Mouse (Mus musculus): ENCODE measurements at regions not wholly inside any gene's neighbourhood (a gene's known extent, or its start where the extent isn't known, plus 50 kb on each side); places are given as distances from the start of the nearest gene placed in this dataset.

DNA sequence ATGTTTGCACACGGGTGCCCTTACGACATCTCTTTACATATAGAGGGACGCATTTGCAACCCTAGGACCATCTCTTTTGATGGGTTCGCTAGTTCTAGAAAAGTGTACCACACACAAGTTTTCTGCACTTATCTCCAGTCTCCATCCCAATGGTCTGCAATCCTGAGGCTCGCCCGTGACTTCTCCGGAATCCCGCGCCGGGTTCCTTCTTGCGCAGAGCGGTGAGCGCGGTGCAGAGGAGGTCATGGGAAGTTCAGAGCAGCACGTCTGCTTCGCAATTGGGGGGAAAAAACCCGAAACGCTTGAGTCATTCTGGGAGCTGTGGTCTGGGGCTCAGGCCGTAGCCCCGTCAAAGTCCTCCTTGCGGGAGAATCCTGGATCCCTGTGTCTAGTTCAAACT lies 82.0 kb downstream of the Kcnrg start:
- peak overlapping the region; percentile 30 for H3K4me3 ChIP-seq (replicated peaks; ENCODE audit: low read length)
- TF ChIP-seq POLR2A (IDR thresholded peaks at IDR 0.05; ENCODE audit: borderline replicate concordance, extremely low read depth, insufficient read depth, insufficient read length) = no peak
- no peak for ATAC-seq (ENCODE audit: low FRiP score, low read depth)
- 2% methylated on average over 21 of the region's 21 CpGs for WGBS
- peak overlapping the region; percentile 44 for H3K4me2 ChIP-seq (replicated peaks; ENCODE audit: low read depth, low read length, severe bottlenecking)
- H3K36me3 ChIP-seq (ENCODE audit: control insufficient read depth, insufficient read depth, low read length) = no peaks in the 10 kb centered on the region
- no peak overlapping the region for H3K27ac ChIP-seq (replicated peaks; ENCODE audit: low read depth, low read length)
- H3K4me1 ChIP-seq (ENCODE audit: control insufficient read depth, insufficient read depth, low read length) = peaks cover 20% of the 10 kb centered on the region
- H3K9ac ChIP-seq (ENCODE audit: low read depth, low read length, severe bottlenecking) = peak overlapping the region; percentile 1; the same call in 1 of the 2 replicates
- peaks cover 32% of the 10 kb centered on the region for H3K27me3 ChIP-seq (ENCODE audit: control insufficient read depth, insufficient read depth, low read length)
- no peak for DNase-seq (ENCODE audit: low spot score)
- H3K9me3 ChIP-seq (ENCODE audit: control insufficient read depth, low read length) = no peaks in the 10 kb centered on the region

DNA sequence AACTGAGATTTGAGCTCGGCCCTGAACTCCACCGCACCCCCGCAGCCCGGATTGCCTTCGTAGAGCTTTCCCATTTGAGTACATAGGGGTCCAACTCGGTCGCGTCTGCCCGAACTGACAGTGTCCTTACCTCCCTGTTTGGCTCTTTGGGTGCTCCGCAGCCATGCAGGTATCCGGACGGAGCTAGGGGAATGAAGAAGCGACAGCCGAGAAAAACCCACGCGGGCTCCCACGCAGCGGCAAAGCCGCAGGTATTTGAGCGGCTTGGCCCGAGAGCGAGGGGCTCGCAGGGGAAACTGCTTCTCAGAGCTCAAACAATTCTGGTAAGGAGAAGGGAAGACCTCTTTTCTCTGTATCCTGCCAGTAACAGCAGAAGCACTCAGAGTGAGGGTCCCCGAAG lies 82.5 kb downstream of the Kcnrg start:
- Histone ChIP-seq H3K27ac (replicated peaks; ENCODE audit: low read depth, low read length) (no peak overlapping the region), H3K27me3 (ENCODE audit: control insufficient read depth, insufficient read depth, low read length) (peaks cover 28% of the 10 kb centered on the region), H3K4me3 (replicated peaks; ENCODE audit: low read length) (peak overlapping the region; percentile 30), H3K36me3 (ENCODE audit: control insufficient read depth, insufficient read depth, low read length) (no peaks in the 10 kb centered on the region), H3K9ac (ENCODE audit: low read depth, low read length, severe bottlenecking) (peak overlapping the region; percentile 1; the same call in 1 of the 2 replicates), H3K9me3 (ENCODE audit: control insufficient read depth, low read length) (no peaks in the 10 kb centered on the region), H3K4me1 (ENCODE audit: control insufficient read depth, insufficient read depth, low read length) (peaks cover 19% of the 10 kb centered on the region), H3K4me2 (replicated peaks; ENCODE audit: low read depth, low read length, severe bottlenecking) (peak overlapping the region; percentile 44)
- ATAC-seq (ENCODE audit: low FRiP score, low read depth) (no peak), DNase-seq (ENCODE audit: low spot score) (no peak)
- 20% methylated on average over 24 of the region's 24 CpGs for WGBS
- no peak for TF ChIP-seq POLR2A (IDR thresholded peaks at IDR 0.05; ENCODE audit: borderline replicate concordance, extremely low read depth, insufficient read depth, insufficient read length)

- no peak overlapping the region for H3K4me2 ChIP-seq (replicated peaks; ENCODE audit: low read depth, low read length, severe bottlenecking)
- WGBS = 90% methylated on average over 6 of the region's 6 CpGs
- H3K36me3 ChIP-seq (ENCODE audit: control insufficient read depth, insufficient read depth, low read length) = no peaks in the 10 kb centered on the region
- TF ChIP-seq POLR2A (IDR thresholded peaks at IDR 0.05; ENCODE audit: borderline replicate concordance, extremely low read depth, insufficient read depth, insufficient read length) = no peak
- DNase-seq (ENCODE audit: low spot score) = no peak
- peaks cover 26% of the 10 kb centered on the region for H3K27me3 ChIP-seq (ENCODE audit: control insufficient read depth, insufficient read depth, low read length)
- no peaks in the 10 kb centered on the region for H3K9me3 ChIP-seq (ENCODE audit: control insufficient read depth, low read length)
- ATAC-seq (ENCODE audit: low FRiP score, low read depth) = no peak
- no peak overlapping the region for H3K9ac ChIP-seq (ENCODE audit: low read depth, low read length, severe bottlenecking)
- H3K27ac ChIP-seq (replicated peaks; ENCODE audit: low read depth, low read length) = no peak overlapping the region
- no peak overlapping the region for H3K4me3 ChIP-seq (replicated peaks; ENCODE audit: low read length)
- peaks cover 13% of the 10 kb centered on the region for H3K4me1 ChIP-seq (ENCODE audit: control insufficient read depth, insufficient read depth, low read length)
These were observed 84.6 kb downstream of the Kcnrg start for GRCm38 (mm10) chr14:61691785-61692372.

GRCm38 (mm10) chr14:61694796-61695195 lies 87.5 kb downstream of the Kcnrg start:
- H3K4me3 ChIP-seq (replicated peaks; ENCODE audit: low read length) = no peak overlapping the region
- 92% methylated on average over 3 of the region's 3 CpGs for WGBS
- H3K27ac ChIP-seq (replicated peaks; ENCODE audit: low read depth, low read length) = no peak overlapping the region
- H3K4me1 ChIP-seq (ENCODE audit: control insufficient read depth, insufficient read depth, low read length) = 0 out of 2 replicates have a peak, but pooled peaks cover 4% of the 10 kb centered on the region
- ATAC-seq (ENCODE audit: low FRiP score, low read depth) (no peak), DNase-seq (ENCODE audit: low spot score) (no peak)
- H3K36me3 ChIP-seq (ENCODE audit: control insufficient read depth, insufficient read depth, low read length) = no peaks in the 10 kb centered on the region
- H3K9me3 ChIP-seq (ENCODE audit: control insufficient read depth, low read length) = no peaks in the 10 kb centered on the region
- no peak for TF ChIP-seq POLR2A (IDR thresholded peaks at IDR 0.05; ENCODE audit: borderline replicate concordance, extremely low read depth, insufficient read depth, insufficient read length)
- no peak overlapping the region for H3K9ac ChIP-seq (ENCODE audit: low read depth, low read length, severe bottlenecking)
- peaks cover 14% of the 10 kb centered on the region for H3K27me3 ChIP-seq (ENCODE audit: control insufficient read depth, insufficient read depth, low read length)
- no peak overlapping the region for H3K4me2 ChIP-seq (replicated peaks; ENCODE audit: low read depth, low read length, severe bottlenecking)

DNA sequence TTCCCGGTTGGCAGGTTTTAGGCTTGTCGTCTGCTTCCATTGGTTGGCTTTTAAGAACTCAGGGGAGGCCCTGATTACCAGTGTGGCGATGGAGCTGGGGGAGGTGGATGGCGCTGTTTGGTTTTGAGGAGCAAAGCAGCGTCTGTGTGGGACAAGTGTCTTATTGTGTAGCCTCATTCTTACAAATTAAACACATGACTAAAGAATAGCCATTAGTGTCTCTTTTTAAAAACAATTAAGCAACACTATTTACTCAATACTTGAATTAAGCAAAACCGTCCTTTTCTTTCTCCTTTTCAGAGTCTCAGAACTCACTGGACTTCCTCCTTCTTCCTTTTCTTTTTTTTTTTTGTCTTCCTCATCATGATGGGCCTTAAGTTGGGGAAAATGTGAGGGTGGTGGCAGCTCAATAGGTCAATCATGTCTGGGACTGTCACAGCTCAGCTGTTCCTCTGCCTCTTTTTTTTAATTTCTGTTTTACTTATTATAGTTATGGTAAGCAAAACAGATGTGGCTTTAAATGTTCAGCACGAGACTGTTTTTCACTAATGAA lies 89.1 kb downstream of the Kcnrg start:
- no peak for ATAC-seq (ENCODE audit: low FRiP score, low read depth)
- H3K9ac ChIP-seq (ENCODE audit: low read depth, low read length, severe bottlenecking) = no peak overlapping the region
- no peak for DNase-seq (ENCODE audit: low spot score)
- TF ChIP-seq POLR2A (IDR thresholded peaks at IDR 0.05; ENCODE audit: borderline replicate concordance, extremely low read depth, insufficient read depth, insufficient read length) = no peak
- H3K36me3 ChIP-seq (ENCODE audit: control insufficient read depth, insufficient read depth, low read length) = no peaks in the 10 kb centered on the region
- 55% methylated on average over 7 of the region's 7 CpGs for WGBS
- H3K4me1 ChIP-seq (ENCODE audit: control insufficient read depth, insufficient read depth, low read length) = 0 out of 2 replicates have a peak, but pooled peaks cover 6% of the 10 kb centered on the region
- no peak overlapping the region for H3K4me2 ChIP-seq (replicated peaks; ENCODE audit: low read depth, low read length, severe bottlenecking)
- no peaks in the 10 kb centered on the region for H3K9me3 ChIP-seq (ENCODE audit: control insufficient read depth, low read length)
- no peak overlapping the region for H3K27ac ChIP-seq (replicated peaks; ENCODE audit: low read depth, low read length)
- H3K4me3 ChIP-seq (replicated peaks; ENCODE audit: low read length) = no peak overlapping the region
- no peaks in the 10 kb centered on the region for H3K27me3 ChIP-seq (ENCODE audit: control insufficient read depth, insufficient read depth, low read length)
